Mouse (Mus musculus) kidney, postnatal 25 days (tissue): ENCODE results near the gene Nt5dc2.

Experiments
- DNase-seq, 2 experiments: peaks; one replicate each; pipeline ENCODE4 v3.0.0; 2021; ENCODE audit warnings: mixed read lengths in 2 of 2

Nt5dc2 gene

GRCm38 (mm10) chr14:31134015-31135000, 3.5 kb downstream of the Nt5dc2 start:
- no peak for DNase-seq

- peak in 1 of 2 experiments; percentile 22 for DNase-seq
Measured at GRCm38 (mm10) chr14:31135495-31136410, 4.9 kb downstream of the Nt5dc2 start.

GRCm38 (mm10) chr14:31136411-31137280, 5.8 kb downstream of the Nt5dc2 start:
- peak in 1 of 2 experiments; percentile 42 for DNase-seq

GRCm38 (mm10) chr14:31137281-31137595, 6.4 kb downstream of the Nt5dc2 start:
- DNase-seq, result peak in 1 of 2 experiments; percentile 29

DNA sequence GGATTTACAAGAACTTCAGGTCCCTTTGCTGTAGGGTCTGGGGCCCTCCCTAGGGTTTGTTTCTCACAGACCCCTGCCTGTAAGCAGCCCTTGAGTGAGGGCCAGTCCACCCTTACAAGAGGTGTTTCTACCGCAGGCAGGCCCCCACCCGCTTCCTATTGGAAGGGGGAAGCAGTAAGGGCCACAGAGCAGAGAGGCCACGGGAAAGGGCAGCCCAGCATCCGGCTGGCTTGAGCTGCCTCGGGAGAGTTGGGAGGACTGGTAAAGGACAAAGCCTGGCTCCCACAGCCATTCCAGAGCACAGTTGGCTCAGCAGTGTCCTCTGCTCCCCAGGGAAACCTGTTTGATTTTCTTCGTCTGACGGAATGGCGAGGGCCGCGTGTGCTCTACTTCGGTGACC, 6.9 kb downstream of the Nt5dc2 start:
- DNase-seq, result peak; percentile 65 to 83

DNA sequence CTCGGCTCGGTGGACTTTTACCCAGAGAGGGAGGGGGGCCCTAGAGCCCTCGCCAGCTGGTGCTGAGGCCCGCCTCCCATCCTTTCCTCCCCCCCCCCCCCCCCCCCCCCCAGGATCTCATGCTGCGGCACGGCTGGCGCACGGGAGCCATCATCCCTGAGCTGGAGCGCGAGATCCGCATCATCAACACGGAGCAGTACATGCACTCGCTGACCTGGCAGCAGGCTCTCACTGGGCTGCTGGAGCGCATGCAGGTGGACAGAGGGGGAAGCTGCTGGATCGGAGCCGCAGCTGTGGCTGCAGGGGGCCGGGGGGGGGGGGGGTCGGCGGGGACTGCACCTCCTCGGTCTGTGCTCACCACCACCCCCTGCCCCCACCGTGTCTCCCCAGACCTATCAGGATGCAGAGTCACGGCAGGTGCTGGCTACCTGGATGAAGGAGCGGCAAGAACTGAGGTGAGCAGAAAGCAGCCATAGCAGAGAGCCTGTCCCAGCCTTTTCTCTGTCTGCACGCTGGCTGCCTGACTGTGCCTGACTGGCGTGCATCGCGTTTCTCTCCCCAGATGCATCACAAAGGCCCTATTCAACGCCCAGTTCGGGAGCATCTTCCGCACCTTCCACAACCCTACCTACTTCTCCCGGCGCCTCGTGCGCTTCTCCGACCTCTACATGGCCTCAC, 7.5 kb downstream of the Nt5dc2 start:
- peak in 1 of 2 experiments; percentile 38 for DNase-seq

DNA sequence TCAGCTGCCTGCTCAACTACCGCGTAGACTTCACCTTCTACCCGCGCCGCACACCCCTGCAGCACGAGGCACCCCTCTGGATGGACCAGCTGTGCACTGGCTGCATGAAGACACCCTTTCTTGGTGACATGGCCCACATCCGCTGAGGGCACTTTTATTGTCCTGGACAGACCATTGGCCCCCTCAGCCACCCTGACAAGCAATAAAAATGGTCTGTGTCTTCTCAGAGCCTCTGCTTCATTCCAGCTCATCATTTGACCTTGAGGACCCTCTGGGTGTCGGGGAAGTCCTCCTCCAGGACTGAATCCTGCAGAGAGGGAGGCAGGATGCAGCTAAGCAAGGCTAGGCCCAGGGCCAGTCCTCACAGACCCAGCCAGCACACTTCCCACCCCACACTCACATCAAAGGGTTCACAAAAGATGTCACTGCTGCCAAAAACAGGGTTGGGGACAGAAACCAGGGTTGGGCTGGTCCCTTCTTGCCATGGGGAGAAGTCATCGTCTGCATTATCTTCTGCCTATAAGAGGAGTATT, 8.1 kb downstream of the Nt5dc2 start:
- DNase-seq, result peak in 1 of 2 experiments; percentile 48

GRCm38 (mm10) chr14:31139666-31140065, 8.8 kb downstream of the Nt5dc2 start:
- peak in 1 of 2 experiments; percentile 36 for DNase-seq

DNA sequence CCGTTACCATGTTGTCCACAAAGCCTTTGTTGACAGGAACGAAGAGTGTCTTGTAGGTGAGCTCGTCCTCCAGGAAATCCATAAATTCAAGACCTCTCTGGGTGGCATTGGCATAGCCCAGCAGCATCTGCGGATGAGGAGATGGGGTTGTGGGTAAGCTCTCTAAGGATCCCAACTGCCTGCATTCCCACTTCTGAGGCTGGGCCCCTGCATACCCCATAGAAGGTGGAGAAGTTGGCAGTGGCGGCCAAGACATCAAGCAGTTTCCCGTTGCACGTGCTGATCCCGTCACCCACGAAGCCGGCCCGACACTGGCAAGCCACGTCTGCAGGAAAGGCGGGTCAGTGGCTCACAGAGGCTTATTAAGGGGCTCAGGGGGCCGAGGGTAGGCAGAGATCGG, 9.3 kb downstream of the Nt5dc2 start:
- peak in 1 of 2 experiments; percentile 32 for DNase-seq

DNA sequence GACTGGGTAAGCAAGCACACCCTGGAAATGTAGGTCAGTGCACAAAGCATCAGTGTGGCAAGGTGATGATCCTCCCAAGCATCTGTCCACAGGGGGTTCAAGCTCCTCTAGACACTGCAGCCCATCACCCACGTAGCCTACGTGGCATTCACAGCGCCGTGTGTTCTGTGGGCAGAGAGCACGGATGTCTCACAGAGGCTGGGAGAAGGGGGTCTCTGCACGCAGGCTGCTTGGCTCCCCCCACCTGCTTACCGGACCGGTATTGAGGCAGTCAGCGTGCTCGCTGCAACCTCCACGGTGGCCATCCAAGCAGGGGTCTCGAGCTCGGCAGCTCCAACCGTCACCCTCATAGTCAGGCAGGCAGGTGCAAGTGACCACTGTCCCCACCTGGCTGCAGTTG, 10.2 kb downstream of the Nt5dc2 start:
- DNase-seq, result no peak

DNA sequence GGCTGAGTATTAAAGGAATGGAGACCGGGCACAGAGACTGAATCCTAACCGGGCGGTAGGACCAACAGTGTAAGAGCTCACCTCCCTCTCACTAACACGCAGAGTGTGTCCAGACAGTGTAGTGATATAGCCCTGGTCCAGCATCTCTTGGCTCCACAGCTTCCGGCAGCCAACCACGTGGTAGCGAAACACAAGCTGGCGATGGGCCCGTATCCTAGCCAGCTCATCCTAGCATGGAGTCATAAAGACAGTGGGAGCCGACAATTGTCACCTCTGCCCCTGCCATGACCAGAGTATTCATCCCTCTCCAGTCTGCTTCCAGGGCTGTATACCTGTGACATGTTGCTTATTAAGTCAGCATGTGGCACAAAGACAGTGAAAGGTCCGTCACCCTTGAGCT, 14.8 kb downstream of the Nt5dc2 start:
- no peak for DNase-seq

GRCm38 (mm10) chr14:31160196-31161150, 29.6 kb downstream of the Nt5dc2 start:
- DNase-seq, result no peak

DNA sequence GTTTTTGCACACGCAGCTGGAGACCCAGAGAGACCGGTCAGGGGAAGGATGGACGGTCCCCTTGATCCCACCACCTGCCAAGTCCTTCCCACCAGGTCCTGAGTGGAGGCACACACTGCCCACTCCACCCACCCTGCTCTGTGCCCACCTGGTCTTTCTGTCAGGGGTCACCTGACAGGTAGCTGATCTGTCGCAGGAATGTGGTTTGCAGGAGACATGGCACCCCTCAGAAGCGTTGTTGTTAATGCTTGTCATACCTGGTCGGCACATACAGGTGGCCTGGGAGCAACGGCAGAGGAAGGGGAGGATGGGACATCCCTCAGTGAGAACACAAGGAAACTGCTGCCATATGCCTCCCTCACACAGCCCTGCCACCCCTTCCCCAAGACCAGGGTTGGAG, 30.3 kb downstream of the Nt5dc2 start:
- no peak for DNase-seq

DNA sequence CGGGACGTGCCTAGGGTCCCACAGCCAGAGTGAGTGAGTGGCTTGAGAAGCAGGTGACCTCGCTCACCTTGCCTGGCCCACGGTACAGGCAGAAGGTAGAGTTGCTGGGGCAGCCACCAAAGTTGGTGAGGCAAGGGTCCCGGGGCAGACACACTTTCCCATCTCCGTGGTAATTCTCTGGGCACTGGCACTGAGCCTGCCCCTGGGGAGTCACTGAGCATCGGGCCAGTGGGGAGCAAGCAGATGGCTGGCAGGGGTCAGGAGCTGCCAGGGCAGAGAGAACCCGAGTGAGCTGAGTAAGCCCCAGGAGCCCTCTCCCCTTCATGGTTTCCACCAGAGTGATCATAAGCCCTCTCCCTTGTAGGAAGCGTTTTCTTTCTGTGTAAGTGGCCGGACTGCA, 30.8 kb downstream of the Nt5dc2 start:
- no peak for DNase-seq

- DNase-seq, result no peak
Measured at GRCm38 (mm10) chr14:31164067-31164466, 33.2 kb downstream of the Nt5dc2 start.

- peak in 1 of 2 experiments; percentile 50 for DNase-seq
Measured at GRCm38 (mm10) chr14:31165010-31165409, 34.2 kb downstream of the Nt5dc2 start.

DNA sequence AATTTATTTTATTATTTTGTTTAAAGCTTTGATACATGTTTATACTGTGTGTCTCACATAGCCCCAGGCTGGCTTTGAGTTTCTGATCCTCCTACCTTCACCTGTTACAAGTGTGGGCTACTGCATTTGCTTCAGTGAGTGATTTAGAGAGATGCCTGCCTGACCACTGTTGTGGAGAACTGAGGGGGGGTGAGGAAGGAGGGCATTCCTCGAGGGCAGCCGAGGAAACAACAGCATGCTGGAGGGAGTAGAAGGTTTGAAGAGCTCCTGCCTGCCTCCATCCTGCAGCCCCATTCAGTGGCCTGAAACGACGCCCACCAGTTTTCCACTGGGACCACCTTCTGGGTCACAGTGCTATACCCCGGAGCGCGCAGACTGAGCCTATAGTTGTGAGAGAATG, 34.6 kb downstream of the Nt5dc2 start:
- DNase-seq, result peak in 1 of 2 experiments; percentile 33

GRCm38 (mm10) chr14:31165991-31166630, 35.3 kb downstream of the Nt5dc2 start:
- DNase-seq, result no peak

DNA sequence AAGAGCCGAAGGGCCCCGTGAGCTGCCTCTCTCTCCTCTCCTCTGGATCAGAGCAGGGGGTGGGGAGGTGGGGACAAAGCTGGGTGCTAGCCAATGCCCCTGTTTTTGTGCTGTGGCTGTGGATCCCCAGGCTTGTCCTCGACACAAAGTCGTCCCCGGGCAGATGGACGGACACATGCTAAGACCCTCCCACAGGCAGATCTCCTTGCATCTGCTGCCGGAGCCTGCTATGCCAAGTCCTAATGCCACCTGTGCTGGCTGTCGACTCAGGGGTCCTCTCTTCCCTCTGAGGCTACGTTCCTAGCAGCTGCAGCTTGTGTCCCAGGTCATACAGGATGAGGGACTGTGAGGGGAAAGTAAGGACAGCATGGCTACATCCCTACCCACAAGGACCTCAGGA, 36.0 kb downstream of the Nt5dc2 start:
- DNase-seq, result no peak

DNA sequence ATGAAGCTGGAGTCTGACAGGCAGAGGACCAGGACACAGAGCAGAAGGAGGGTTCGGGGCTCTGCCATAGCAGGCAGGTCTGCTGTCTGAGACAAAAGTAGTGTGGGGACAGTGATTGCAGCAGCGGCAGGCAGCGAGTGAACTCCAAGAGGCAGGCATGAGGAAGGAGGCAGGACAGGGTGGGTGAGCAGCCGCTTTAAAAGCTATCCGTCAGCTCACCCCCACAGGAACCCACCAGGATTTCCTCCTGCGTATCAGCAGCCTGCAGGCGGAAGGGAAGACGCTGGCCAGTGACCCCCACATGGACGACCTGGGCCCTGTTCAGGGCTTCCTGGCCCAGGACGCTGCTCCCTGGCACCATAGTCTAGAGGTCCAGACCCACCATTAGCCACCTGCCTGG, 37.6 kb downstream of the Nt5dc2 start, which contains the start of gene Stab1:
Stab1 (minus strand) TSS at position 217 of the 400 bp plus-strand sequence.
- DNase-seq, result peak; percentile 55 to 84
